Comparison of ENCODE assay signal across 16 mouse cellular contexts in genomic region chr2:18218500-18218899, GRCm38 (mm10).
DNase-seq lines count a peak whose midpoint lies in the region; ATAC-seq and TF ChIP-seq lines count a peak whose summit lies in the region.
"Had no signal": no experiment of that assay in that cellular context is flagged by ENCODE, and none has a peak within 500 bp of the region (broad histone marks: within the 10 kb centered on the region; RNA-seq: fewer than 3 reads in every experiment).

No protein-coding gene starts in this region.

- H3K4me2 ChIP-seq in heart, embryonic 12.5 days, result no peak overlapping the region
- H3K4me2 ChIP-seq: embryonic facial prominence, embryonic 12.5 days; liver, embryonic 11.5 days; lung, embryonic 15.5 days; neural tube, embryonic 13.5 days had no signal

- no peaks in the 10 kb centered on the region for H3K9me3 ChIP-seq in heart, embryonic 12.5 days (replicated peaks)
- H3K9me3 ChIP-seq: embryonic facial prominence, embryonic 12.5 days; G1E; heart, embryonic 15.5 days; lung, embryonic 15.5 days; neural tube, embryonic 13.5 days had no signal

- no peak for TF ChIP-seq POLR2A in heart, adult 2 months (IDR thresholded peaks at IDR 0.05; ENCODE audit: insufficient read depth, low read depth, low read length)

- no peaks in the 10 kb centered on the region for H3K27me3 ChIP-seq in heart, adult 2 months (ENCODE audit: control insufficient read depth, insufficient read depth, low read length)
- no peaks in the 10 kb centered on the region for H3K27me3 ChIP-seq in heart, embryonic 12.5 days (replicated peaks)
- H3K27me3 ChIP-seq: embryonic facial prominence, embryonic 12.5 days; heart, embryonic 15.5 days; lung, embryonic 15.5 days; neural tube, embryonic 13.5 days had no signal

- H3K27ac ChIP-seq in heart, adult 2 months, result peak overlapping the region; percentile 9; the same call in 1 of the 2 replicates
- H3K27ac ChIP-seq in heart, embryonic 12.5 days (ENCODE audit: poor library complexity, severe bottlenecking), result no peak overlapping the region
- H3K27ac ChIP-seq in layer of hippocampus, adult 2 months, result peak overlapping the region; percentile 62
- H3K27ac ChIP-seq: embryonic facial prominence, embryonic 12.5 days; lung, embryonic 15.5 days; neural tube, embryonic 13.5 days; stomach, postnatal 0 days had no signal

- H3K4me1 ChIP-seq in heart, adult 2 months (ENCODE audit: control insufficient read depth, insufficient read depth, low read length), result peaks cover 6% of the 10 kb centered on the region
- H3K4me1 ChIP-seq in heart, embryonic 12.5 days (replicated peaks), result peaks cover 33% of the 10 kb centered on the region
- H3K4me1 ChIP-seq: embryonic facial prominence, embryonic 12.5 days; neural tube, embryonic 13.5 days had no signal

- WGBS in heart, adult 2 months, result 62% methylated on average over 5 of the region's 5 CpGs
- WGBS in heart, embryonic 12.5 days, result 81% methylated on average over 5 of the region's 5 CpGs

- no peaks in the 10 kb centered on the region for H3K79me2 ChIP-seq in heart, adult 2 months (replicated peaks; ENCODE audit: control insufficient read depth, insufficient read depth, low read length)

- no peak for TF ChIP-seq CTCF in heart, adult 2 months (IDR thresholded peaks at IDR 0.05)
- TF ChIP-seq CTCF in layer of hippocampus, adult 2 months (conservative IDR thresholded peaks at IDR 0.05), result no peak

- intact Hi-C loops in heart, adult 2 months (cut with DNase I), result no loop called here

- no peak for TF ChIP-seq EP300 in heart, adult 2 months (IDR thresholded peaks at IDR 0.05; ENCODE audit: insufficient read depth, low read depth, low read length)

- H3K9ac ChIP-seq in heart, adult 2 months (ENCODE audit: low read depth, low read length), result no peak overlapping the region
- no peak overlapping the region for H3K9ac ChIP-seq in heart, embryonic 12.5 days
- H3K9ac ChIP-seq: embryonic facial prominence, embryonic 12.5 days; heart, embryonic 15.5 days; lung, embryonic 15.5 days; neural tube, embryonic 13.5 days had no signal

- peak in 1 of 2 experiments; percentile 18 for DNase-seq in heart, adult 2 months
- DNase-seq in layer of hippocampus, adult 2 months (ENCODE audit: low spot score in 2 of 2), result no peak
- no peak for DNase-seq in layer of hippocampus, postnatal 36 days
- DNase-seq in cerebellum, adult 8-10 months, result peak; percentile 50
- DNase-seq in gastrocnemius, postnatal 25 days, result peak; percentile 19
- DNase-seq in thymus, postnatal 0 days (ENCODE audit: low spot score), result no peak
- DNase-seq: adrenal gland, postnatal 14 days; spleen, adult 18-20 months had no signal

- no peak for ATAC-seq in heart, embryonic 12.5 days (ENCODE audit: insufficient number of reproducible peaks, low FRiP score)

- no peaks in the 10 kb centered on the region; the same call in 1 of the 2 replicates for H3K36me3 ChIP-seq in heart, adult 2 months (ENCODE audit: control insufficient read depth, insufficient read depth, low read length)
- H3K36me3 ChIP-seq in heart, embryonic 12.5 days, result peaks cover 48% of the 10 kb centered on the region

- H3K4me3 ChIP-seq in heart, adult 2 months, result no peak overlapping the region
- H3K4me3 ChIP-seq in heart, embryonic 12.5 days, result no peak overlapping the region
- H3K4me3 ChIP-seq in layer of hippocampus, adult 2 months, result no peak overlapping the region
- H3K4me3 ChIP-seq: embryonic facial prominence, embryonic 12.5 days; heart, embryonic 15.5 days; lung, embryonic 15.5 days; neural tube, embryonic 13.5 days had no signal

Comparison
In these comparisons a context has a peak if more than half of its experiments do, and no peak if none do; other contexts are left out.
1. DNase-seq: peak in cerebellum, adult 8-10 months (single experiment) and gastrocnemius, postnatal 25 days (single experiment); none in layer of hippocampus, adult 2 months (0 of 2), layer of hippocampus, postnatal 36 days (0 of 2) and thymus, postnatal 0 days (single experiment).